Mouse (Mus musculus): Measurements from ENCODE around the gene Dync2h1. TPM values are rescaled to one million over a fixed set of nuclear protein-coding genes. Genes with fewer than 3 reads are reported as not detected.

Gene Dync2h1
- polyA plus RNA-seq, 1 experiment from 2014 or later, result 4.8 TPM

DNA sequence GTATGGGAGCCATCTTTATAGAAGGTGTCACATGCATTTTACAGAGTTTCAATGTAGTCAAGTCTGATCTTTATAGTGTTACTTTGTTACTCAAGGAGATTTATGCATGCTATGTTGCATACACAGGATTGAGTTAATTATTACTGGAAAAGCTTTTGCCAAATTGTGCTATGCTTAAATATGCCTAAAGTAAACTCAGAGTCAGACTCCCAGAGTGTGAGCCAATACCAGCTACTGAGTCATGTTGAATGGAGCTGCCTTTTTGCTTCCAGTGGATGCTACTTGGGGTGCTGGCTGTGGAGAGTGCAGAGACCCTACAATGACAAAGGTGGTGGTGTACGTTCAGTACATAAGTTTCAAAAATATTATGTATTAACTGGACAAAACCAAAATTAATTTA lies 169.5 kb downstream of the Dync2h1 start:
- H3K4me2 ChIP-seq, result no peak overlapping the region
- H3K4me3 ChIP-seq, result no peak overlapping the region
- 73% methylated on average over 1 of the region's 1 CpGs for WGBS
- no peaks in the 10 kb centered on the region for H3K9me3 ChIP-seq
- no peak overlapping the region for H3K9ac ChIP-seq
- ATAC-seq (ENCODE audit: extremely low read depth, insufficient number of reproducible peaks, low FRiP score, low TSS enrichment), result no peak
- H3K36me3 ChIP-seq, result 0 out of 2 replicates have a peak, but pooled peaks cover 2% of the 10 kb centered on the region
- H3K27ac ChIP-seq (replicated peaks), result no peak overlapping the region
- H3K4me1 ChIP-seq, result no peaks in the 10 kb centered on the region
- no peaks in the 10 kb centered on the region for H3K27me3 ChIP-seq (replicated peaks)

DNA sequence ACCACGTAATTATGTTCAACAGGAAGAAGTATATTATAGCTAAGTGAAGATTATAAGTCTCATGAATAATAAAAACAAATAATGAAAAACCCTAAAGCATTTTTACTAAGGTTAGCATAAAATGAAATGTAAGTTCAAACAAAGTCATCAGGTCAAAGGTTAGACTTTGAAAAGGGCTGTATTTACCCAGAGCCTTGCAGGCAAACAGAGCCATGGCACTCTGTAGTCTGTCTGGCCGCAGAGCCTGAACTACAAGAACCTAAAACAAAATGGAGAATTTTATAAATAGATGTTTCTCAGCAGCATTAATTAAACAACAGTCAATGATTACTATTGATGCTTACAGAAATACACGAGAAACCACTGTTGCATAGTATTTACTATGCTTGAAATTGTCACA lies 174.5 kb downstream of the Dync2h1 start:
- Histone ChIP-seq H3K4me2 (no peak overlapping the region), H3K9ac (no peak overlapping the region), H3K27me3 (replicated peaks) (no peaks in the 10 kb centered on the region), H3K27ac (replicated peaks) (no peak overlapping the region), H3K4me3 (no peak overlapping the region), H3K36me3 (peaks cover 16% of the 10 kb centered on the region; the same call in 1 of the 2 replicates), H3K4me1 (no peaks in the 10 kb centered on the region), H3K9me3 (no peaks in the 10 kb centered on the region)
- WGBS, result 79% methylated on average over 3 of the region's 3 CpGs
- no peak for ATAC-seq (ENCODE audit: extremely low read depth, insufficient number of reproducible peaks, low FRiP score, low TSS enrichment)

- no peak overlapping the region for H3K9ac ChIP-seq
- H3K4me1 ChIP-seq, result peaks cover 13% of the 10 kb centered on the region; the same call in 1 of the 2 replicates
- ATAC-seq (ENCODE audit: extremely low read depth, insufficient number of reproducible peaks, low FRiP score, low TSS enrichment), result no peak
- peaks cover 5% of the 10 kb centered on the region; the same call in 1 of the 2 replicates for H3K36me3 ChIP-seq
- no peaks in the 10 kb centered on the region for H3K27me3 ChIP-seq (replicated peaks)
- no peak overlapping the region for H3K27ac ChIP-seq (replicated peaks)
- H3K9me3 ChIP-seq, result no peaks in the 10 kb centered on the region
- H3K4me3 ChIP-seq, result no peak overlapping the region
- WGBS, result 45% methylated on average over 2 of the region's 2 CpGs
- H3K4me2 ChIP-seq, result no peak overlapping the region
Observed at GRCm38 (mm10) chr9:6994865-6995264, 189.4 kb downstream of the Dync2h1 start.

- H3K36me3 ChIP-seq, result peaks cover 5% of the 10 kb centered on the region; the same call in 1 of the 2 replicates
- no peak for ATAC-seq (ENCODE audit: extremely low read depth, insufficient number of reproducible peaks, low FRiP score, low TSS enrichment)
- no peak overlapping the region for H3K4me2 ChIP-seq
- H3K4me1 ChIP-seq, result peaks cover 13% of the 10 kb centered on the region; the same call in 1 of the 2 replicates
- no peaks in the 10 kb centered on the region for H3K27me3 ChIP-seq (replicated peaks)
- no peak overlapping the region for H3K27ac ChIP-seq (replicated peaks)
- no peak overlapping the region for H3K9ac ChIP-seq
- H3K9me3 ChIP-seq, result no peaks in the 10 kb centered on the region
- H3K4me3 ChIP-seq, result no peak overlapping the region
Observed at GRCm38 (mm10) chr9:6994275-6994674, 190.0 kb downstream of the Dync2h1 start.

DNA sequence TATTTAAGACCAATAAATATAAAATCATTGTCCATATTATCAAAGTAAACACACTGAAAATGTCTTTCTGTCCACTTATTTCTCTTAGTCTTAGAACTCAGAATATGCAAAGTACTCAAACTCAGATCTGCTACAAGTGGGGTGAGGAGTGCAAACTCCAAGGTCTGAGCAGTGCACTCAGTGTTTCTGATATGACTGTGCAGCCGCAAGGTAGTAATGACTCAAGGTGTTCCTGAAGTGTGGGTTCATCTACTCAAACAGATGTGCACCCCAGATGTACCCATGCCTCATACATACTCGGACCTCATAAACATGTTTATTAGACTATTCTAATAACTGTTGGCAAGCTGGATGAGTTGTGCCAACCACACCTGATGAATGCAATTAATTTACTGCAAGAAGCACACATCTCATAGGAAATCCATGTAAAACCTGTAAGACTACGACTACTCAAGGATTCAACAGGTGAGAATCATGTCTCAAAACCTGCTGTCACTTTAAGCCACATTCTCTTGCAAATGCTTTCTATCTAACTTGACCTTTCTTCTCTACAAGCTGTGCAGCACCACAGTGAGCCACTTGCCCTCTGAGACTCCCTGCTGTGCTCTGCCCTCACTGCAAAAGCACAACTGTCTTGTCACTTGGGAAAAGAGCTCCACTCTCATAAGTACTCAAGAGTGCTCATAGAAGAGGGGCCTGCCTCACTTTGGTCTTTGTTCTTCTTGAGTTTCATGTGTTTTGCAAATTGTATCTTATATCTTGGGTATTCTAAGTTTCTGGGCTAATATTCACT lies 195.2 kb downstream of the Dync2h1 start:
- H3K4me1 ChIP-seq, result peaks cover 5% of the 10 kb centered on the region; the same call in 1 of the 2 replicates

GRCm38 (mm10) chr9:6986161-6986560 lies 198.1 kb downstream of the Dync2h1 start:
- Histone ChIP-seq H3K9ac (no peak overlapping the region), H3K9me3 (no peaks in the 10 kb centered on the region), H3K4me1 (no peaks in the 10 kb centered on the region), H3K36me3 (no peaks in the 10 kb centered on the region; the same call in 1 of the 2 replicates), H3K4me3 (no peak overlapping the region), H3K27ac (replicated peaks) (no peak overlapping the region), H3K4me2 (no peak overlapping the region), H3K27me3 (replicated peaks) (no peaks in the 10 kb centered on the region)
- WGBS, result 79% methylated on average over 3 of the region's 3 CpGs
- ATAC-seq (ENCODE audit: extremely low read depth, insufficient number of reproducible peaks, low FRiP score, low TSS enrichment), result no peak

More for the DNA sequence above, 195.2 kb downstream of the Dync2h1 start:
- 78% methylated on average over 3 of the region's 3 CpGs for WGBS
- Histone ChIP-seq H3K36me3 (peaks cover 5% of the 10 kb centered on the region; the same call in 1 of the 2 replicates), H3K9ac (no peak overlapping the region), H3K4me3 (no peak overlapping the region), H3K4me2 (no peak overlapping the region), H3K27me3 (replicated peaks) (no peaks in the 10 kb centered on the region), H3K27ac (replicated peaks) (no peak overlapping the region), H3K9me3 (no peaks in the 10 kb centered on the region)
- no peak for ATAC-seq (ENCODE audit: extremely low read depth, insufficient number of reproducible peaks, low FRiP score, low TSS enrichment)

GRCm38 (mm10) chr9:6969171-6969570 lies 215.1 kb downstream of the Dync2h1 start:
- no peak for ATAC-seq (ENCODE audit: extremely low read depth, insufficient number of reproducible peaks, low FRiP score, low TSS enrichment)
- WGBS, result 47% methylated on average over 2 of the region's 2 CpGs
- Histone ChIP-seq H3K27ac (replicated peaks) (no peak overlapping the region), H3K27me3 (replicated peaks) (no peaks in the 10 kb centered on the region), H3K4me3 (no peak overlapping the region), H3K36me3 (peaks cover 6% of the 10 kb centered on the region), H3K4me1 (no peaks in the 10 kb centered on the region), H3K9me3 (no peaks in the 10 kb centered on the region), H3K4me2 (no peak overlapping the region), H3K9ac (no peak overlapping the region)

- 76% methylated on average over 3 of the region's 3 CpGs for WGBS
- H3K4me2 ChIP-seq, result no peak overlapping the region
- ATAC-seq (ENCODE audit: extremely low read depth, insufficient number of reproducible peaks, low FRiP score, low TSS enrichment), result no peak
- no peak overlapping the region for H3K4me3 ChIP-seq
- no peak overlapping the region for H3K27ac ChIP-seq (replicated peaks)
- no peaks in the 10 kb centered on the region for H3K9me3 ChIP-seq
- no peaks in the 10 kb centered on the region for H3K27me3 ChIP-seq (replicated peaks)
- no peaks in the 10 kb centered on the region for H3K4me1 ChIP-seq
- H3K36me3 ChIP-seq, result peaks cover 6% of the 10 kb centered on the region
- H3K9ac ChIP-seq, result no peak overlapping the region
Observed at GRCm38 (mm10) chr9:6965006-6965405, 219.2 kb downstream of the Dync2h1 start.

DNA sequence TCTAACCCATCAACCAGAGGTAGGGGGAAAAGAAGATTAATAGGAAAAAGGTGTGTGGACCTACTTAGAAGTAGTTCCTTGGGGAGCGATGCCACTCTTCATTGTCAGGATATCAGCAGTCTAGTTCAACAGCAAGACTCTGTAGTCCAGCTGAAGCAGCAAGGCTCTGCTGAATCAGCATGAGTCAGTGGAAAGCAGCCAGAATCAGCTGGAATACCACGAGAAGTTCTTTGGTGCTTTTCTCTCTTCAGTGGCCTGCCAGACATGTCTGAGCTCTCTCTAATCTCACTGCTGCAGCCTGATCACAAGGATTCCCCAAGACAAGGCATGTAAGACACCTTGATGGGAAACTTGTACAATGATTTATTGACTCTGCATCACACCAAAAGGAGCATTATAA lies 225.9 kb downstream of the Dync2h1 start:
- H3K4me3 ChIP-seq, result no peak overlapping the region
- peaks cover 6% of the 10 kb centered on the region; the same call in 1 of the 2 replicates for H3K36me3 ChIP-seq
- no peaks in the 10 kb centered on the region for H3K27me3 ChIP-seq (replicated peaks)
- no peaks in the 10 kb centered on the region for H3K9me3 ChIP-seq
- ATAC-seq (ENCODE audit: extremely low read depth, insufficient number of reproducible peaks, low FRiP score, low TSS enrichment), result no peak
- 63% methylated on average over 2 of the region's 2 CpGs for WGBS
- H3K9ac ChIP-seq, result no peak overlapping the region
- no peak overlapping the region for H3K4me2 ChIP-seq
- no peaks in the 10 kb centered on the region for H3K4me1 ChIP-seq
- H3K27ac ChIP-seq (replicated peaks), result no peak overlapping the region

GRCm38 (mm10) chr9:6927399-6928035 lies 256.7 kb downstream of the Dync2h1 start:
- Histone ChIP-seq H3K27ac (replicated peaks) (no peak overlapping the region), H3K27me3 (replicated peaks) (no peaks in the 10 kb centered on the region), H3K4me1 (no peaks in the 10 kb centered on the region), H3K9ac (no peak overlapping the region), H3K4me3 (no peak overlapping the region), H3K4me2 (no peak overlapping the region), H3K36me3 (peaks cover 8% of the 10 kb centered on the region; the same call in 1 of the 2 replicates), H3K9me3 (no peaks in the 10 kb centered on the region)
- no peak for ATAC-seq (ENCODE audit: extremely low read depth, insufficient number of reproducible peaks, low FRiP score, low TSS enrichment)
- 21% methylated on average over 1 of the region's 1 CpGs for WGBS

DNA sequence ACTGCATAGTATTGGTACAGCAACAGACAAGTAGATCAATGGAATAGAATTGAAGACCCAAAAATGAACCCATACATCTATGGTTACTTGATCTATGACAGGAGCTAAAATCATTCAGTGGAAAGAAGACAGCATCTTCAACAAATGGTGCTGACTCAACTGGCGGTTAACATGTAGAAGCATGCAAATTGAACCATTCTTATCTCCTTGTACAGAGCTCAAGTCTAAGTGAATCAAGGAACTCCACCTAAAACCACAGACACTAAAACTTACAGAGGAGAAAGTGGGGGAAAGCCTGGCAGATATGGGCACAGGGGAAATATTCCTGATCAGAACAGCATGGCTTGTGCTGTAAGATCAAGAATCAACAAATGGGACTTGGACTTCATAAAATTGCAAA lies 270.8 kb downstream of the Dync2h1 start:
- no peak overlapping the region for H3K9ac ChIP-seq
- 77% methylated on average over 1 of the region's 1 CpGs for WGBS
- no peak for ATAC-seq (ENCODE audit: extremely low read depth, insufficient number of reproducible peaks, low FRiP score, low TSS enrichment)
- H3K27me3 ChIP-seq (replicated peaks), result no peaks in the 10 kb centered on the region
- H3K4me1 ChIP-seq, result no peaks in the 10 kb centered on the region
- H3K4me2 ChIP-seq, result no peak overlapping the region
- no peak overlapping the region for H3K27ac ChIP-seq (replicated peaks)
- no peaks in the 10 kb centered on the region for H3K9me3 ChIP-seq
- no peak overlapping the region for H3K4me3 ChIP-seq
- H3K36me3 ChIP-seq, result no peaks in the 10 kb centered on the region

Measured in heart, embryonic 13.5 days (tissue).